Mouse (Mus musculus): ENCODE results near the gene Acat2.

DNA sequence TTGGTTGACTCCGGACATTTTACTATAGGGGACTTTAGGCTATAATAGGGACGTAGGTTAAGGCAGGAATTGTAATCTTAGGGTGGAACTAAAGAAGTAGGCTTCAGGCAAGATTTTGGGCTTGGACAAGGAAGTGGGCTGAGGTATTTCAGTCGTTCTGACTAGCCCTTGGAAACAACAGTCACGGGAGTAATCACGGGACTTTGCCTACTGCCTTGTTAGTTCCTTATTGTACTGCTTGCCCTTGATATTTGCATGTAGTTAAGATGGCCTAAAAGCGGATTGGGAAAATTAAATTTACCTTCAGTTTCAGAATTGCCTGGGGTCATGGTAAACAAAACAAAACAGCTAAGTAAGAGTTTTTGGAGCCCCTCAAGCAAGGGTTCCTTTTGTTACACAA lies 38.5 kb upstream of the Acat2 start:
- TF ChIP-seq CTCF (IDR thresholded peaks at IDR 0.05; ENCODE audit: extremely low read depth, insufficient read length, insufficient replicate concordance, low read depth, low read length) (no peak), POLR2A (IDR thresholded peaks at IDR 0.05; ENCODE audit: low read depth, low read length) (no peak)
